Mouse (Mus musculus) MEL (cell line): Measurements from ENCODE around the gene Fto. TPM values are rescaled to one million over a fixed set of nuclear protein-coding genes. Genes with fewer than 3 reads are reported as not detected.

Source experiments
- DNase-seq: peaks from one replicate; pipeline ENCODE4 v3.0.0; 2011; ENCODE audit warnings: low read depth, low spot score
- H3K27ac ChIP-seq: 2 replicates; pipeline ENCODE4 v1.5.1; 2012; ENCODE audit warnings: low read depth, mild to moderate bottlenecking, control low read depth, low read length, moderate library complexity; ENCODE audit not compliant: control insufficient read depth
- H3K27me3 ChIP-seq, 2 experiments: fragments of 150-350 bp in 1 of 2; sonication (generic) in 1 of 2; 2 replicates each; pipeline ENCODE4 v1.6.1; 2012; ENCODE audit warnings: low read length in 2 of 2, mild to moderate bottlenecking in 2 of 2, improper control_type of control experiment in 1 of 2, moderate library complexity in 1 of 2; ENCODE audit not compliant: insufficient read depth in 2 of 2, control insufficient read depth in 1 of 2
- H3K36me3 ChIP-seq, 2 experiments: 2 replicates each; pipeline ENCODE4 v1.6.1; 2012 to 2014; ENCODE audit warnings: low read length in 2 of 2, improper control_type of control experiment in 1 of 2, inconsistent platforms in 1 of 2, mild to moderate bottlenecking in 1 of 2; ENCODE audit not compliant: insufficient read depth in 2 of 2, control insufficient read depth in 1 of 2
- H3K4me1 ChIP-seq, 2 experiments: fragments of 150-350 bp in 1 of 2; sonication (generic) in 1 of 2; 2 replicates each; pipeline ENCODE4 v1.6.1; 2012; ENCODE audit warnings: low read length in 2 of 2, improper control_type of control experiment in 1 of 2, mild to moderate bottlenecking in 1 of 2; ENCODE audit not compliant: insufficient read depth in 2 of 2, control insufficient read depth in 1 of 2
- H3K4me3 ChIP-seq, 2 experiments: fragments of 150-350 bp in 1 of 2; sonication (generic) in 1 of 2; 2 replicates each; pipeline ENCODE4 v1.5.1; 2012; ENCODE audit warnings: low read depth in 2 of 2, low read length in 2 of 2, mild to moderate bottlenecking in 2 of 2, moderate library complexity in 2 of 2, control low read depth in 1 of 2, improper control_type of control experiment in 1 of 2; ENCODE audit not compliant: control insufficient read depth in 1 of 2, insufficient read depth in 1 of 2
- H3K79me2 ChIP-seq: 2 replicates; pipeline ENCODE4 v1.6.1; 2012; ENCODE audit warnings: mild to moderate bottlenecking, low read length, moderate library complexity; ENCODE audit not compliant: control insufficient read depth, poor library complexity, insufficient read depth
- H3K9ac ChIP-seq: 2 replicates; pipeline ENCODE4 v1.6.1; 2012; ENCODE audit warnings: low read depth, mild to moderate bottlenecking, control low read depth, low read length, moderate library complexity; ENCODE audit not compliant: control insufficient read depth, poor library complexity, severe bottlenecking
- H3K9me3 ChIP-seq: fragments of 150-350 bp; sonication (generic); replicated peaks from 2 replicates; pipeline ENCODE4 v1.6.1; 2012; ENCODE audit warnings: mild to moderate bottlenecking, low read length, improper control_type of control experiment, moderate library complexity; ENCODE audit not compliant: insufficient read depth
- CHD2 ChIP-seq: IDR thresholded peaks from 2 replicates; pipeline ENCODE4 v1.6.1; 2011; ENCODE audit warnings: low read length, improper control_type of control experiment
- E2F4 ChIP-seq: IDR thresholded peaks from 2 replicates; pipeline ENCODE4 v1.6.1; 2011; ENCODE audit warnings: low read depth, low read length, improper control_type of control experiment, borderline replicate concordance
- ELF1 ChIP-seq: IDR thresholded peaks from 2 replicates; pipeline ENCODE4 v1.6.1; 2014; ENCODE audit warnings: low read depth, mild to moderate bottlenecking, inconsistent platforms, low read length, improper control_type of control experiment, moderate library complexity
- EP300 ChIP-seq, 2 experiments: IDR thresholded peaks; 2 replicates each; pipeline ENCODE4 v1.6.1; 2011; ENCODE audit warnings: improper control_type of control experiment in 2 of 2, low read length in 2 of 2, low read depth in 1 of 2, mild to moderate bottlenecking in 1 of 2
- ETS1 ChIP-seq: IDR thresholded peaks from 2 replicates; pipeline ENCODE4 v1.6.1; 2012; ENCODE audit warnings: low read depth, mild to moderate bottlenecking, inconsistent platforms, low read length, improper control_type of control experiment, moderate library complexity
- MAFK ChIP-seq: IDR thresholded peaks from 2 replicates; pipeline ENCODE4 v1.6.1; 2011; ENCODE audit warnings: low read depth, mild to moderate bottlenecking, low read length, improper control_type of control experiment, borderline replicate concordance
- MAZ ChIP-seq: IDR thresholded peaks from 2 replicates; pipeline ENCODE4 v1.6.1; 2012; ENCODE audit warnings: low read depth, mild to moderate bottlenecking, inconsistent platforms, low read length, improper control_type of control experiment
- MEF2A ChIP-seq: IDR thresholded peaks from 2 replicates; pipeline ENCODE4 v1.6.1; 2014; ENCODE audit warnings: low read depth, mild to moderate bottlenecking, inconsistent platforms, low read length, improper control_type of control experiment; ENCODE audit not compliant: poor library complexity, insufficient replicate concordance, severe bottlenecking; ENCODE audit errors: extremely low read depth
- MXI1 ChIP-seq: IDR thresholded peaks from 2 replicates; pipeline ENCODE4 v1.6.1; 2011; ENCODE audit warnings: mild to moderate bottlenecking, low read depth, low read length, improper control_type of control experiment
- NELFE ChIP-seq: IDR thresholded peaks from 2 replicates; pipeline ENCODE4 v1.6.1; 2011; ENCODE audit warnings: low read depth, low read length, improper control_type of control experiment
- SMC3 ChIP-seq: IDR thresholded peaks from 2 replicates; pipeline ENCODE4 v1.6.1; 2011; ENCODE audit warnings: low read depth, low read length, improper control_type of control experiment
- TAL1 ChIP-seq: IDR thresholded peaks from 2 replicates; pipeline ENCODE4 v1.6.1; 2012; ENCODE audit warnings: mild to moderate bottlenecking, inconsistent platforms, low read length, moderate library complexity, mixed read lengths
- UBTF ChIP-seq: IDR thresholded peaks from 2 replicates; pipeline ENCODE4 v1.6.1; 2012; ENCODE audit warnings: low read depth, mild to moderate bottlenecking, inconsistent platforms, low read length, improper control_type of control experiment, moderate library complexity, borderline replicate concordance; ENCODE audit not compliant: insufficient read depth
- USF1 ChIP-seq: IDR thresholded peaks from 2 replicates; pipeline ENCODE4 v1.6.1; 2014; ENCODE audit warnings: low read depth, mild to moderate bottlenecking, inconsistent platforms, low read length, improper control_type of control experiment, moderate library complexity
- ZC3H11A ChIP-seq: IDR thresholded peaks from 2 replicates; pipeline ENCODE4 v1.6.1; 2012; ENCODE audit warnings: low read depth, mild to moderate bottlenecking, inconsistent platforms, low read length, improper control_type of control experiment
- ZKSCAN1 ChIP-seq: IDR thresholded peaks from 2 replicates; pipeline ENCODE4 v1.6.1; 2012; ENCODE audit warnings: low read depth, mild to moderate bottlenecking, inconsistent platforms, low read length, improper control_type of control experiment, moderate library complexity
- ZNF384 ChIP-seq: IDR thresholded peaks from 2 replicates; pipeline ENCODE4 v1.6.1; 2012; ENCODE audit warnings: low read depth, mild to moderate bottlenecking, inconsistent platforms, low read length, improper control_type of control experiment
- polyA plus RNA-seq, 2 experiments: library from polyadenylated mRNA; stranded (reverse) in 1 of 2; unstranded in 1 of 2; fragments of >175 nt in 1 of 2; fragments of >200 nt in 1 of 2; gene quantifications; 2 replicates each; pipeline versions ENCODE4 v1.2.1 to v1.2.4; 2012; ENCODE audit warnings: low replicate concordance in 2 of 2, low read depth in 1 of 2; ENCODE audit not compliant: insufficient read length in 2 of 2, insufficient read depth in 1 of 2, missing spikeins in 1 of 2
- total RNA-seq: library from RNA; depleted of rRNA; stranded (reverse); fragments of 300-350 nt; gene quantifications from 2 replicates; pipeline ENCODE4 v1.2.3, GENCODE M21; 2012

Gene Fto
- total and polyA plus RNA-seq, 3 experiments = 13.5 to 41.1 TPM; not detected in 1

DNA sequence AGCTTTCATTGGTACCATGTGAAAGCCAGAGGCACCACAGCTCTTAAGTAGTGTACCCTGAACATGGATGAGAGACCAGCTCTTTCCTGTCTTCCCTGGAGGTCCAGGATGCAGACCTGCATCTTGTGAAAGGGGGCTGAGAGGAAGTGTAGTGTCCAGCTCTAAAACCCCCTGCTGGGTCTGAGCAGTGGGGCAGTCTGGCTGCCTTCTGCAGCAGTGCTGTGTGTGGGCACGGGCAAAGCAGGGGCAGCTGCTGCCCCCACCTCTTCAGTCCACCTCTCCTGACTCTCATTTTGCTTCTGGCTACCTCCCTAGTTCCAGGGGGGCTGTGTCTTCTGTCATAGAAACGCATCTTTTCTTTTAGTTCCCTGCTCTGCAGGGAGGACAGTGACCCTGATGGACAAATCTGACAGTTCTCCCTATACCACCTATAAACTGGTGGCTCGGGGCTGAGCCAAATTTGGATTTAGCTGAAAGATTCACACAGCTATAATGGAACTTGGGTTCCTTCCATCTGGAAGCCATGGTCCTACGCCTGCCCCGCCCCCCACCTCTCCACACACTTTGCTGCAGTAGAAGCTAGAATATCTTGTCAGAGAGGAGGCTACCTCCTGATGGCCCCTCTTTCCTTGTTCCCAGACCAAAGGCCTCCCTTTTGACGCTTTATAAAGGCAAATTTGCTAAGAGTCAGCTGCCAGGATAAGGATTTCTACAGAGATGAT is 371.4 kb downstream of the Fto start:
- no peaks in the 10 kb centered on the region for H3K27me3 ChIP-seq
- no peaks in the 10 kb centered on the region for H3K36me3 ChIP-seq
- no peak overlapping the region for H3K9ac ChIP-seq
- no peak overlapping the region for H3K4me3 ChIP-seq
- no peak for TF ChIP-seq ZNF384
- no peak for TF ChIP-seq NELFE
- TF ChIP-seq MAFK = no peak
- TF ChIP-seq ZC3H11A = no peak
- no peak for TF ChIP-seq USF1
- TF ChIP-seq E2F4 = no peak
- no peak for TF ChIP-seq ETS1
- no peak for DNase-seq
- H3K79me2 ChIP-seq = no peaks in the 10 kb centered on the region
- no peaks in the 10 kb centered on the region for H3K9me3 ChIP-seq
- no peaks in the 10 kb centered on the region for H3K4me1 ChIP-seq
- H3K27ac ChIP-seq = no peak overlapping the region

DNA sequence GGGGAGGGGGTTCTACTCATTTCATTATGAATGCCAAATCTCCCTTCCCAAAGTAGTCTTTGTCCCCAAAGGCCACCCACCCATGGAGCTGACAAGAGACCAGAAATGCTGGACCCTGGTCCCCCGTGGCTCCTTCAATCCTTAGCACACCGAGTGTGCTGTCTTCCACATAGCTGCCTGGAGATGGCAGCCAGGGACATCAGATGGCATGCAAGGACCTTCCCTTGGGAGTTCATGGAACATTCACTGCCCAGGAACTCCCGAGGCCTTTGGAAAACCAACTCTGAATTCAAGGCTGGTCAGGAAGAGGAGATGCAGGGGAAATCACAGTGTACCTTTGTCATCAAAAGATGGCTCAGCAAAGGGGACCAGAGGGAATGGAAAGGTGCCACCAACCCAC is 372.1 kb downstream of the Fto start:
- H3K4me1 ChIP-seq = no peaks in the 10 kb centered on the region
- TF ChIP-seq ELF1 = no peak
- TF ChIP-seq MAZ = no peak
- TF ChIP-seq MAFK = no peak
- TF ChIP-seq SMC3 = no peak
- TF ChIP-seq UBTF = no peak
- H3K9me3 ChIP-seq = no peaks in the 10 kb centered on the region
- no peaks in the 10 kb centered on the region for H3K79me2 ChIP-seq
- no peak overlapping the region for H3K9ac ChIP-seq
- no peak overlapping the region for H3K4me3 ChIP-seq
- no peaks in the 10 kb centered on the region for H3K27me3 ChIP-seq
- no peak overlapping the region for H3K27ac ChIP-seq
- no peak for DNase-seq
- H3K36me3 ChIP-seq = no peaks in the 10 kb centered on the region

DNA sequence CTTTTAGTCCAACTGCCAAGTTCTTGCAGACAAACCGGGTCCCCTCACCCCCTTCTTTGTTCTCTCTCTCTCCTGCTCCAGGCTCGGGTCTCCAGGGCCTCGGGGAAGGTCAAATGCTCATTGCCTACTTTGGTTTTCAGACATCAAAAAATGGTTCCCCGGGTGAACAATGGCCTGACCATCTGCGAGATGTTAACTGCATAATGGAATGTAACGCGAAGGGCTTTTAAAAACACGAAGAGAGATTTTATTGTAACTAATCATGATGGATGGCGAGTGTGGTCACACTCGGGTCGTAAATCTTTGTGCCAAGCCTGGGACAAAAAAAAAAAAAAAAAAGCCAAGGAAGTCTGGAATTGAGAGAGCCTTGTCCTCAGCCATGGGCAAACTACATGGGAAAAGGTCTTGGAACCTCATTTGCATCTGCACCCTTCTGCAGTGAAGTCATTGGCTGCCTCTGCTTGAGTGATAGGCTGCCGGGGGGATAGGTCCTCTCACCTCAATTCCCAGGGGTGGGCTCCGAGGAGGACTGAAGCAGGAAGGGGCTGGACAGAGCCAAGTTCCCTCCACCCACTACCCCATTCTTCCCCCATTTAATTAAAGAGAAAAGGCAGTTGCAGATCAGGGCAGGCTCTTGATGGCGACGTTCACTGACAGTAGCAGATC is 378.9 kb downstream of the Fto start:
- no peak for DNase-seq
- Histone ChIP-seq H3K27ac (no peak overlapping the region), H3K9me3 (no peaks in the 10 kb centered on the region), H3K4me3 (no peak overlapping the region), H3K79me2 (no peaks in the 10 kb centered on the region), H3K9ac (no peak overlapping the region), H3K27me3 (no peaks in the 10 kb centered on the region), H3K36me3 (no peaks in the 10 kb centered on the region), H3K4me1 (no peaks in the 10 kb centered on the region)
- TF ChIP-seq ELF1 (no peak), ZNF384 (no peak), EP300 (IDR thresholded peaks at IDR 0.05; ENCODE audit: low read depth in 1 of 2, low read length in 2 of 2) (no peak), ZKSCAN1 (no peak), USF1 (no peak), CHD2 (no peak), MEF2A (no peak), MAFK (no peak), MXI1 (no peak), UBTF (no peak), TAL1 (no peak)
